Mouse (Mus musculus) left cerebral cortex, adult 9 months (tissue): ENCODE measurements around the gene Cntnap2.
"Not testable (repeated sequence)": the region's sequence is repeated elsewhere in the genome, so short reads cannot be mapped to it uniquely, and the experiment has no call there.

Experiments used
- DNase-seq, 2 experiments: peaks; one replicate each; pipeline ENCODE4 v3.0.0; 2022; ENCODE audit warnings: low spot score in 2 of 2

The Cntnap2 gene

DNA sequence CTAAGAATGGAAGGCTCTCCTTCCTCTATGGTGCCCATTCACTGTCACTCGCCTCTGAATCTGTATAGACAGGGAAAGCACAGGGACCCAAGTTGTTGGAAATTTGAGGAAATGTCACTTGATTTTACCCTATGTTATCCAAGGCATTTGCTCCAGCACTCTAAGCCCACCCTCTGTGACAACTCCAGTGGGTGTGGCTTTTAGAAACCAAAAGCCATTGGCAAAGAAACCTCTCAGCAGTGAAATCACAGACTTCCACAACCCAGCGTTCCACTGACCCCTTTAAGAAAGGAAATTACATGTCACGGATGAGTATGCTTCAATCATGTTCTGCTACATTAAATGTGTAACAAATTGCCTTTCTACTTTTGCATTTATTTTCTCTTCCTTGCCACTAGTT lies 1904.5 kb downstream of the Cntnap2 start:
- no peak for DNase-seq

DNA sequence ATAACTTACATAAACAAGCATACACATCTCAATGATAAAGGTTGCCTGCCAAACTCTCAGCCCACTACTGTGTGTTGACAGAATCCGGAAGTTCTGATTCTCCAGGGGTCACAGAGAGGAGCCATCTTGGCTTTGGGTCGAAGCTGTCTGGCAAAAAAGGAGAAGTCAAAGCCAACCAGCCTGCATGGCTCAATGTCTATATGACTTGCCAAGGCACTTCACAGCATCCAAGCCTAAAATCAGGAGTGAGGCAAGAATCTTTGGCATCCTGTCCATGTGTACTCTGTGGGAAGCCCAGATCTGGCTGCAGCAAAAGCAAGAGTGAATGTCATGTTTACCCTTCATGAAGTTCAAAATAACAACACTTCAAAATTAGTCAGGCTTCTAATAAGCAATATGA lies 1913.5 kb downstream of the Cntnap2 start:
- DNase-seq: no peak

DNA sequence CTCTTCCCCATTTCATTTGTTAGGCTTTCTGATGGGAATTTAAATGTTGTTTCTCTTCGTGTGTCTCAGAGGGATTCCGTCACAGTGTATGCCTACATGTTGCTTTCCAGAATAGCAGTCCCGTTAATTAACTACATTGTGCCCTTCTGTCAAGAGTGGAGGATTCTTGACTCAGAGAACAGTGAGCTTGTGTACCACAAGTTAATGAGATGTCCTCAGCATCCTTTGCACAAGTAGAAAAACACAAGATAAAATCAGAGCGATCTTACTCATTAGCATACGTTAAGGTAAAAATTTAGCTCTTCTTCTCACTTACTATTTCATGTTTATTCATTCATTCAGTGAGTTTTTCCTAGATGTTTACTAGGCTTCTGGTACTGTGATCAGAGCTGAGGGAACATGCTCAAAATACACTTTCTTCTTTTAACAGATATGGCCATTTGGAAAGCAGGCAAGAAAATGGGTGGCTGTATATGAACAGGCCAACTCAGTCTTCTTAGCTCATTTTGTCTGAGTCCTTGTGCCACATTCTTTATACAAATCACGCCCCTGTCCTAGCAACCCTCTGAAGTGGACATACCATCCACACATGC lies 1936.9 kb downstream of the Cntnap2 start:
- DNase-seq: no peak

GRCm38 (mm10) chr6:47004430-47004829 lies 1945.3 kb downstream of the Cntnap2 start:
- DNase-seq: peak; percentile 21 to 25

- no peak for DNase-seq
Observed at GRCm38 (mm10) chr6:47012933-47013332, 1953.8 kb downstream of the Cntnap2 start.

- DNase-seq: peak; percentile 48 to 90
Observed at GRCm38 (mm10) chr6:47013535-47013934, 1954.4 kb downstream of the Cntnap2 start.

DNA sequence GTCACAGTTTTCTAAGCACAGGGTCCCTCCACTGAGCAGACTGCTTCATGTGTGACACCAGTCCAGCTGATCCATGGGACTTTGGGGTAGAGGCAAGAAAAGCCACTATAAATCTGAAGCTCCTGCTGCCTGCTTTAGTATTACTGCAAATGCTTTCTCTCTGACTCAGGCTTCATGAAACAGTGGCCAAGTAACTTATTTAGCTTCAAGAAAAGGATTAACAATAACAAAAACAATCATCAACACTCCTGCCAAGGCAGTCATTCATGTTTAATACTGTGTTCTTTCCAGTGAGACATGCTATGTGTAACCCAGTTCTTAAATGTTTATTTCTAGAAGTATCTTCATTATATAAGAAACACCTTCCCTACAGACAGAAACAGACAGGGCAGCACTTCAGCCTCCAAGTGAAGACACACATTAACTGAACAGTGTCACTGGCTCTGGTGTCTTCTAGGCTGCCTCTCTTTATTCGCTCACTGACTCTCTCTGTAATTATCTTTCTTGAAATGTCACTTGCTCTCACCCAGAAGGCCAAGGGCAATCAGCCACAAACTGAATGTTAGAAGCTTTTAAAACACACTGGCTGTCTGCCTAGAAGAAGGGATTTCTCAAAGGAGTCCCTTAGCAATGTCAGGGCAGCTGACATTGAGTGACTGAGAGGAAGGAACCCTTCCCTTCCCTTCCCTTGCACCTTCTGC lies 1955.9 kb downstream of the Cntnap2 start:
- no peak for DNase-seq

DNA sequence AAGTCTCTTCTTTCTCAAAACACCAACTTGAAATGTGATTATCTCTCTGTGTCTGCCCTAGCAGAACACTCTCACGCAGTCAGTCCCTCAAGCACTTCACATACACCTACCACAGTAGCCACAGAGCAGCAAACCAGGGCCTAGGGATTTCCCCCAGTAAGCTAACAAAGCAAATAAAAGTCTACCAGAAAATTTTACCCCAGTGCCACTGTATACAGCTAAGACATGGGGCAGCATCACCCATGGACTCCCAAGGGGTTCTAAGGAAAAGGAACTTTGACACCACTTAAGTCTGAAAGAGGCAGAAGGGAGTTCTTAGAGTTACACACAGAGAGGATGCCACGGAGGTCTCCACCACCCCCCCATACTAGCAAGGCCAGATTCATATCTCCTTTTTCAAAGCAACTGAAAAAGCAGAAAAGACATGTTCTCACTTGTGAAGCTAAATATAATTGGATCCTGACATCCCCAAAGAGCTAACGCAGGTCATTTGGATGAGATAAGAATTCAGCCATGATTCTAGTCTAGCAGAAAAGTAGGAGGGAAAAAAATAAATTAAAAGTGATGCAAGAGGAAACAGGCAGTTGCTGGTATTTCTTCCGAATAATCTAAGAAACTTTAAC lies 1967.0 kb downstream of the Cntnap2 start:
- DNase-seq: no peak

- DNase-seq: no peak
Observed at GRCm38 (mm10) chr6:47031362-47031761, 1972.2 kb downstream of the Cntnap2 start.

GRCm38 (mm10) chr6:47042602-47043001 lies 1983.4 kb downstream of the Cntnap2 start:
- peak; percentile 48 to 52 for DNase-seq

GRCm38 (mm10) chr6:47043586-47043985 lies 1984.4 kb downstream of the Cntnap2 start:
- DNase-seq: no peak

GRCm38 (mm10) chr6:47044385-47045200 lies 1985.4 kb downstream of the Cntnap2 start:
- no peak for DNase-seq

DNA sequence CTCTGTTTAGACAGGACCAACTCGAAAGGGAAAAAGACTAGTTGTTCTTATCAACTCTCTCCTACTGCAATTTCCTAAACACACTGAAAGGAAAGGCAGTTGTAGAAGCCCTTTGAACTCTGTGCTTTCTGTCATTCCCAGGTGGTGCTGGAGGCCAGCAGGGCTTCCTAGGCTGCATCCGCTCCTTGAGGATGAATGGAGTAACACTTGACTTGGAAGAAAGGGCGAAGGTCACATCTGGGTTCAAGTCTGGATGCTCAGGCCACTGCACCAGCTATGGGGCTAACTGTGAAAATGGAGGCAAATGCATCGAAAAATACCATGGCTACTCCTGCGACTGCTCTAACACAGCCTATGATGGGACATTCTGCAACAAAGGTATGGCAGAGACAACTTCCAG lies 1989.9 kb downstream of the Cntnap2 start:
- no peak for DNase-seq

DNA sequence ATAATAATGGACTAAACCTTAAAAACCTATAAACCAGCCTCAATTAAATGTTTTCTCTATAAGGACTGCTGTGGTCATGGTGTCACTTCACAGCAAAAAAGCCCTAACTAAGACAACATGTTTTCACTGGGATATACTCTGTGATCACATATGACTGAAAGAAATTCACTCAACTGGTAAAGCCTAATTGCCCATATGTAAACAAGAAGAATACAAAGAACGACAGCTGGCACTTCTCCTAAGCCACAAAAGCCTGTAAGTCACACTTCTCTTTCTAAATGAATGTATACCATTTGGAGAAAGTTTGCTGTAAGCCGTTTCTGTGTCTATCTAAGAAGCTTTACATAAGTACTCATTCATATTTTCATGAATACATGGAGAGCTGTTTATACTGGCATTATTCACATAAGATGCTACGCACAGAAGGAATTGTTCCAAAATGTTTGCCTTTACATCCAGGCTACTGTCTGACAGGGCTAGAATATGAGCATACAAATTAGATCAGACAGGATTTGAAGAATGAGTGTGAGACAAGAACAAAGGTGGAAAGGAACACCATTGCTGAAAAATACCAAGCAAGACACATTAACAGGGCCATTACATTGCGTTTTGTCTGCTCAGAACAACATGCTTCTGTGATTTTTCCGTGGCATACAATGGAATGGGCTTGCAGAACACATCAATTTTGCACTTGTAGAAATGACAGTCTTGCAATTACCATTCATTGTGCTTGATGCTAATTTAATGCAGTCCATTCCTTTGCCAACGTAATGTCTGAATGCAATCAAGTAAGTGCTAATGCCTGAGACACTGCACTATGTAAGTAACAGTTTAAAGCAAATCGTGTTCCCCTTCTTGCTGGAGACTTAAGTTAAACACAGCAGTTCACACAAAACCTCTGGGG lies 1991.4 kb downstream of the Cntnap2 start:
- DNase-seq: no peak

- DNase-seq: no peak
Observed at GRCm38 (mm10) chr6:47061341-47061740, 2002.2 kb downstream of the Cntnap2 start.

DNA sequence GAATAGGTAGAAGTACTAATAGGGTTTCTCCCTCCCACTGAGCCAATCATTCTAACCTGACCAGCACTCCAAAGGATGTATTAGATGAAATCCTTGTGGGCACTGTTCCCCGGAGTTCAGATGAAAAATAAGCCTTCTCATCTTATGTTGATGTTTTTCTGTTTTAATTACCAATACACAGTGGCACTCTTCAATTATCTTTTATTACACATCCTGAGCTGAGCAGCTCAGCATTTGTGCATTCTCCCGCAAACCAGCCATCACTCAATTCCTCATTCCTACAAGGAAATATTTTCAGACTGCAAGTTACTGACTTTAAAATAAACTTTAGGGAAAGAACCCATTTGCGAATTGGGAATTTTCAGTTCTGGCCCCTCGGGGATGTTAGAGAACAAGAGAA lies 2030.8 kb downstream of the Cntnap2 start:
- no peak for DNase-seq

- no peak for DNase-seq
Observed at GRCm38 (mm10) chr6:47104951-47105350, 2045.8 kb downstream of the Cntnap2 start.

DNA sequence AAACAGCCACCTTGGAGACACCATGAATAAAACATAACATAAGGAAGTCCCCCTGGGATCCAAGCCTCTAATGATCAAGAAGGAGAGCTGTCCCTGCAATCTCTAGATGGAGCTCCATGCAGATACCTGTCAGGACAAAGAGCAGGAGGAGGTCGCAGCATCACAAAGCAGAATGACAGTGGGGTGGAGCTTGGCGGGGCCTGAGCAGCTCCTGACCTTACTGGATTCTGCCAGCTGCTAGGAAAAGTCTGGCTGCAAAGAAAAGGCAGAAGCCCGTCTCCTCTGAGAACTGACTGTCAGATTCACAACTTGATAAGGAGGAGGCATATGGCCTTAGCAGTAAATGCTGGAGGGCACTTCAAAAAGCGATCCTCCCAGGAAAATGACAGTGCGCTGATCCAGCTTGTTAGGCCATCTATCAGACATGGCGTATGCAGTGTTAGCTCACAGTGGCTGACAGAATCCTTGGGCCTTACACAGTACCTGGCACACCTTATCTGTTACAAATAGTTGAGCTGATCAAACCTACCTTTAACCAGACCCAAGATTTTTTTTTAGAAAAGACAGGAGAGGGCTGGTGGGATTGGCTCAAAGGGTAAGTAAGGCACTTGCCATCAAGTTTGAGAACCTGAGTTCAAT lies 2050.5 kb downstream of the Cntnap2 start:
- no peak for DNase-seq

DNA sequence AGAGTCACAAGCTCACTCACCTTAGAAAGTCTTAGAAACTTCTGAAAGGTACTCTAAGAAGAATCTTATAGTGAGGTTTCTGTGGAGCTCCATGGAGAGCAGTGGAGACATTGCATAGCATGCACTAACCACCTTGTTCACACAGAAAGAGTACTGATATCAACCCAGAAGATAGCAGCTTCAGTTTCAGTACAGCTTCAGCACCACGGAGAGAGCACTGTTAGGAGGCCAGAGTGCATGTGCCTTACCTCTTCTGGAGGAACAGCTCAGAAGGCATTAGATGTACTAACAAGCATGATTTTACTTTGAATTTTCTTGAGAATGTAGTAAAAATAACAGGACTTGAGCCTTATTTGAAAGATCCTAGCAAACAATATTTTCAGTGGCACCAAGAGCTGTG lies 2074.9 kb downstream of the Cntnap2 start:
- DNase-seq: not testable (repeated sequence)

GRCm38 (mm10) chr6:47153018-47153417 lies 2093.9 kb downstream of the Cntnap2 start:
- DNase-seq: not testable (repeated sequence)
